Mouse (Mus musculus) ES-E14 (cell line): ENCODE data around the gene E130309D02Rik. TPM values are rescaled to one million over a fixed set of nuclear protein-coding genes. Genes with fewer than 3 reads are reported as not detected.

ENCODE experiments used
- DNase-seq: peaks from one replicate; pipeline ENCODE4 v3.0.0-alpha.2; 2013; ENCODE audit warnings: low read depth, low spot score
- H3K27ac ChIP-seq: 2 replicates; pipeline ENCODE4 v1.5.1; 2012; ENCODE audit warnings: low read depth, mild to moderate bottlenecking, low read length, moderate library complexity, mixed read lengths; ENCODE audit not compliant: poor library complexity, insufficient read depth, severe bottlenecking
- H3K36me3 ChIP-seq: 2 replicates; pipeline ENCODE4 v1.6.1; 2012; ENCODE audit warnings: mild to moderate bottlenecking, low read length, moderate library complexity, mixed read lengths; ENCODE audit not compliant: control insufficient read depth, poor library complexity, insufficient read depth, severe bottlenecking
- H3K4me1 ChIP-seq, 2 experiments: fragments of 150-350 bp in 1 of 2; sonication (generic) in 1 of 2; 2 replicates each; pipeline ENCODE4 v1.6.1; 2012; ENCODE audit warnings: low read length in 2 of 2, mild to moderate bottlenecking in 1 of 2, mixed read lengths in 1 of 2; ENCODE audit not compliant: control insufficient read depth in 2 of 2, insufficient read depth in 2 of 2, poor library complexity in 1 of 2
- H3K4me3 ChIP-seq, 2 experiments: fragments of 150-350 bp in 1 of 2; sonication (generic) in 1 of 2; 2 replicates each; pipeline ENCODE4 v1.5.1; 2012; ENCODE audit warnings: low read length in 2 of 2, low read depth in 1 of 2, mild to moderate bottlenecking in 1 of 2, mixed read lengths in 1 of 2; ENCODE audit not compliant: insufficient read depth in 1 of 2, poor library complexity in 1 of 2, severe bottlenecking in 1 of 2
- H3K9ac ChIP-seq: 2 replicates; pipeline ENCODE4 v1.6.1; 2012; ENCODE audit warnings: low read depth, mild to moderate bottlenecking, low read length, mixed read lengths; ENCODE audit not compliant: poor library complexity, insufficient read depth, severe bottlenecking
- H3K9me3 ChIP-seq: fragments of 150-350 bp; sonication (generic); 2 replicates; pipeline ENCODE4 v1.6.1; 2012; ENCODE audit warnings: low read depth, mild to moderate bottlenecking, low read length; ENCODE audit not compliant: control insufficient read depth, insufficient read depth
- CHD2 ChIP-seq: IDR thresholded peaks from 2 replicates; pipeline ENCODE4 v1.6.1; 2014; ENCODE audit warnings: mild to moderate bottlenecking, low read depth, low read length, inconsistent platforms
- HCFC1 ChIP-seq: IDR thresholded peaks from 2 replicates; pipeline ENCODE4 v1.6.1; 2012; ENCODE audit warnings: low read length, inconsistent platforms, borderline replicate concordance; ENCODE audit not compliant: insufficient read depth
- MAFK ChIP-seq: IDR thresholded peaks from 2 replicates; pipeline ENCODE4 v1.6.1; 2014; ENCODE audit warnings: mild to moderate bottlenecking, low read depth, low read length, inconsistent platforms; ENCODE audit not compliant: insufficient read depth
- ZC3H11A ChIP-seq: IDR thresholded peaks from 2 replicates; pipeline ENCODE4 v1.6.1; 2012; ENCODE audit warnings: low read depth, mild to moderate bottlenecking, inconsistent platforms, low read length, borderline replicate concordance
- ZNF384 ChIP-seq: IDR thresholded peaks from 2 replicates; pipeline ENCODE4 v1.6.1; 2012; ENCODE audit warnings: low read depth, low read length, inconsistent platforms
- in situ Hi-C, 2 experiments: fragments of 600-800 bp; cut with MboI; formaldehyde crosslinking; loops; one replicate each; pipeline ENCODE4 v1.15.1; 2025; ENCODE audit warnings: low sequenced_read_pairs in 2 of 2, inconsistent platforms in 1 of 2; ENCODE audit not compliant: unreplicated experiment in 2 of 2
- total RNA-seq: library from RNA; depleted of rRNA; stranded (reverse); fragments of 300-350 nt; gene quantifications from 2 replicates; pipeline ENCODE4 v1.2.3, GENCODE M21; 2012; rRNA removed

E130309D02Rik gene
- total RNA-seq = 17.9 and 20.2 TPM in 2 replicates

DNA sequence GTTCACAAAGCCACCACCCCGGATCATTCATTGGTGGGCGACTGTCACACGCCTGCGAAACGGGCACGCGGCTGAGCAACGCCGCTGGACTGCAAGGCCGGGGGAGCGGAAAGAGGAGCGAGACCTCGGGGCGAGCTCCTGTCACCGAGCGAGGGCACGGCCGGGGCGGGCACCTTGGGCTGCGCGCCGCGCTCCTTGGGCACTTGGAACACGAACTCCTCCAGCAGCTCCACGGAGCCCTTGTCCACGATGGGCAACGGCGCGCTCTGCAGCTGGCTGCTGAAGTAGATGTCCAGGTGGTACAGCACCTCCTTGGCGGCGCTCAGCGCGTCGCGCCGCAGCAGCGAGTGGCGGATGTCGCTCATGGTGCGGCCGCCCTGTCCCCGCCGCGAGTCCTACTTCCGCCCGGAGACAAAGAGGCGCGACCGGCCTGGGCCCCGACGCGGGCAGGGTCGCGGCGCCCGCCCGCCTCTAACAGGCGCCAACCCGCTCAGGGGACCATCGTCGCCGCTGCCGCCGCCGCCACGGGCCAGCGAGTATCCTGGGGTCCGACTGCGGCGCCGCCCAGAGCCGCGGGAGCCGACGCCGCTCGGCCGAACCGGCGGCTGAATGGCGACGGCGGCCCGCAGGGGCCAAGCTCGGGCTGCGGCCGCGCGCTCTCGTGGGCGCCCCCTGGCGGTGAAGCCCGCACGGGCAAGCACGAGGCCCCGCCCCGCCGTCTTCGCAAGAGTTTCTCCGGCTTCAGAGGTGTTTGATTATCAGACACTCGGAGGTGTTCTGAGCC, at the start of gene E130309D02Rik:
TSS of gene E130309D02Rik (minus strand) at position 631 of the 784 bp plus-strand sequence.
- H3K4me3 ChIP-seq = peak within 1 kb of the TSS; percentile 87 to 94
- H3K27ac ChIP-seq = no peak within 1 kb of the TSS; the same call in 1 of the 2 replicates
- H3K4me1 ChIP-seq = peaks cover 0 to 8% of the 10 kb centered on the region in 2 experiments; a peak in 2 of 4 replicates
- in situ Hi-C loops = no loop called here
- H3K9me3 ChIP-seq = no peaks in the 10 kb centered on the region
- no peak for DNase-seq
- TF ChIP-seq ZC3H11A (no peak), HCFC1 (peak; percentile 66; the same call in 1 of the 2 replicates), MAFK (no peak), ZNF384 (no peak), CHD2 (no peak)
- peak within 1 kb of the TSS; percentile 95 for H3K9ac ChIP-seq
- H3K36me3 ChIP-seq = peaks cover 29% of the 10 kb centered on the region

GRCm38 (mm10) chr5:143363678-143364615, 48.8 kb upstream of the E130309D02Rik start:
- no peak overlapping the region for H3K27ac ChIP-seq

DNA sequence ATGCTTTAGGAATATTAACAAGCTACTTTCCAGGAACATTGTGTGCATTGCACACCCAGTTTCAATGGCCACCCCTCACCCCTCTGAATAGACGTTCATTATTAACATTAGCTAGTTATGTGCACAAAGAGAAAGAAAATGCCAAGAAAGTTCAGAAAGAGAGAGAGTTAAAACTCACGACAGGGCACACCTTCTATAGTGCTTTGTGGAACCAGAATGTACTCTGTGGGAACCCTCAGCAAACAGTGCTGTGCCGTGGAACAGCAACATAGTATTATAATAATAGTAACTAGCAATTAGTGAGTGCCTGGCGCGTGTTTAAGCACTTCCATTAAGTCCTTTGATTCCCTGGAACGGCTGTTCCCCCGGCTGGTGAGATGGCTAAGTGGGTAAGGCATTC, 46.3 kb upstream of the E130309D02Rik start:
- H3K9me3 ChIP-seq = no peaks in the 10 kb centered on the region
- no peak for DNase-seq
- TF ChIP-seq MAFK (no peak), HCFC1 (no peak), ZNF384 (no peak), ZC3H11A (no peak), CHD2 (no peak)
- H3K4me1 ChIP-seq = peaks cover 2 to 10% of the 10 kb centered on the region in 2 experiments; a peak in 3 of 4 replicates
- H3K27ac ChIP-seq = no peak overlapping the region
- H3K36me3 ChIP-seq = no peaks in the 10 kb centered on the region
- in situ Hi-C loops = no loop called here
- H3K9ac ChIP-seq = no peak overlapping the region
- no peak overlapping the region for H3K4me3 ChIP-seq

More at GRCm38 (mm10) chr5:143363678-143364615, 48.8 kb upstream of the E130309D02Rik start:
- Histone ChIP-seq H3K9ac (peak overlapping the region; percentile 0; the same call in 1 of the 2 replicates), H3K4me3 (peak overlapping the region; percentile 23 to 39), H3K36me3 (no peaks in the 10 kb centered on the region), H3K9me3 (no peaks in the 10 kb centered on the region), H3K4me1 (peaks cover 0 to 7% of the 10 kb centered on the region in 2 experiments; a peak in 2 of 4 replicates)
- DNase-seq = no peak
- in situ Hi-C loops = no loop called here
- TF ChIP-seq ZC3H11A (no peak), HCFC1 (no peak), ZNF384 (no peak), MAFK (no peak), CHD2 (no peak)

DNA sequence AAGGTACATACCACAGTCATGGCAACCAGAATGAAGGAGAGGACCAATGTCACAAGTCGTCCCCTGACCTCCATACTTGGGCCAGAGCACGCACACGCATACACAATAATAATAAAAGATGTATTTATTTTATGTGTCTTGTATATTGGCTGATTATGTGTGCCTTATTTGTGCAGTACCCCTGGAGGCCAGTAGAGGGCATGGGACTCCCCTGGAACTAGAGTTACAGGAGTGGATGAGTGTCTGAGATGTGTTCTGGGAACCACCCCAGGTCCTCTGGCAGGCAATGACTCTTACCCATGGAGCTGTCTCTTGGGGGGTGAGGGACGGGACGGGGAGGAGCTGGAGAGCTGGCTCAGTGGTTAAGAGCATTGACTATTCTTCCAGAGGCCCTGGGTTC, 44.8 kb upstream of the E130309D02Rik start:
- Histone ChIP-seq H3K36me3 (no peaks in the 10 kb centered on the region), H3K4me3 (no peak overlapping the region), H3K9me3 (no peaks in the 10 kb centered on the region), H3K9ac (no peak overlapping the region), H3K27ac (no peak overlapping the region), H3K4me1 (peaks cover 2 to 11% of the 10 kb centered on the region in 2 experiments; a peak in 3 of 4 replicates)
- DNase-seq = peak; percentile 58
- TF ChIP-seq ZC3H11A (no peak), ZNF384 (no peak), MAFK (no peak), HCFC1 (no peak), CHD2 (no peak)
- in situ Hi-C loops = no loop called here
